In the genomic region with DNA sequence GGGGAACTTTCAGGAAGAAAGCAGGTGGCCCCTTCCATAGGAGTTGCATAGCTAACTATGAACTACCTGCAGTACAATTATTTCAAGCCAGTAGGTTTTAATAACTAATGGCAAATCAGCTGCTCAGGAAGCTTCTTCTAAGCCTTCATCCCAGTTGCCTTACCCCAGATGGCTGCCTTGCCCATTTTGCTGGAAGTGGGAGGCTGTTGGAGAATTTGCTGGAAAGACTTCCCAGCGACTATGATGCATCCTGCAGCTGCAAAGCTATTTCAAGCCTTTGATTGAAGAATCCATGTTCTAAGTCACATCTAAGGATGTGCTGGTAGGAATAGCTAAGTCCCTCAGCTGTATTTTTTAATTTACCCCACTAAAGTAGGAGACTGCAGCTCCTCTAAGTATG, we compare ENCODE assay signal across 28 mouse cellular contexts. TPM values are rescaled to one million over a fixed set of nuclear protein-coding genes. Genes with fewer than 3 reads are reported as not detected.
DNase-seq lines count a peak whose midpoint lies in the region; ATAC-seq lines count a peak whose summit lies in the region.
"Had no signal": no experiment of that assay in that cellular context is flagged by ENCODE, and none has a peak within 500 bp of the region (broad histone marks: within the 10 kb centered on the region; RNA-seq: fewer than 3 reads in every experiment).

No protein-coding gene starts in this region.

- no peak overlapping the region for H3K9ac ChIP-seq in intestine, embryonic 16.5 days (ENCODE audit: low read depth, low read length)
- H3K9ac ChIP-seq in midbrain, embryonic 16.5 days (ENCODE audit: low read depth, low read length), result no peak overlapping the region
- H3K9ac ChIP-seq: embryonic facial prominence, embryonic 12.5 days; forebrain, embryonic 15.5 days; heart, embryonic 12.5 days; hindbrain, embryonic 13.5 days; lung, embryonic 15.5 days; midbrain, embryonic 12.5 days had no signal

- H3K36me3 ChIP-seq in intestine, embryonic 16.5 days (ENCODE audit: control insufficient read depth, insufficient read depth, low read length), result no peaks in the 10 kb centered on the region
- peaks cover 7% of the 10 kb centered on the region; the same call in 1 of the 2 replicates for H3K36me3 ChIP-seq in midbrain, embryonic 16.5 days (ENCODE audit: control insufficient read depth, insufficient read depth, low read length)
- H3K36me3 ChIP-seq: embryonic facial prominence, embryonic 12.5 days; forebrain, embryonic 15.5 days; hindbrain, embryonic 13.5 days; lung, embryonic 15.5 days; midbrain, embryonic 12.5 days had no signal

- H3K4me3 ChIP-seq in intestine, embryonic 16.5 days (ENCODE audit: low read length), result no peak overlapping the region
- H3K4me3 ChIP-seq in midbrain, embryonic 16.5 days (ENCODE audit: low read depth, low read length), result no peak overlapping the region
- H3K4me3 ChIP-seq: embryonic facial prominence, embryonic 12.5 days; forebrain, embryonic 15.5 days; heart, adult 2 months; heart, embryonic 12.5 days; hindbrain, embryonic 13.5 days; lung, embryonic 15.5 days; megakaryocyte, embryonic 14.5 days; midbrain, embryonic 12.5 days had no signal

- intact Hi-C loops in gastrocnemius, postnatal 14 days (cut with DNase I; ENCODE audit: low total_unique reads), result no loop called here
- intact Hi-C loops in left cerebral cortex, postnatal 14 days (cut with DNase I), result no loop called here

- H3K4me1 ChIP-seq in intestine, embryonic 16.5 days (ENCODE audit: control insufficient read depth, insufficient read depth, low read length), result no peaks in the 10 kb centered on the region
- no peaks in the 10 kb centered on the region for H3K4me1 ChIP-seq in midbrain, embryonic 16.5 days (ENCODE audit: control insufficient read depth, insufficient read depth, low read length)
- H3K4me1 ChIP-seq: embryonic facial prominence, embryonic 12.5 days; forebrain, embryonic 15.5 days; lung, embryonic 15.5 days; midbrain, embryonic 12.5 days had no signal

- peak; percentile 2 for DNase-seq in gastrocnemius, postnatal 25 days
- DNase-seq in gastrocnemius, postnatal 14 days, result no peak
- peak; percentile 49 to 62 for DNase-seq in left cerebral cortex, postnatal 14 days (ENCODE audit: low spot score in 2 of 2)
- no peak for DNase-seq in left cerebral cortex, adult 8-10 months (ENCODE audit: low spot score in 2 of 2)
- no peak for DNase-seq in thymus, postnatal 14 days
- DNase-seq: adrenal gland, postnatal 14 days; cerebellum, adult 11-12 months; cerebellum, adult 9-11 months; embryo, embryonic 11 days; heart, adult 2 months; heart, postnatal 4 days; kidney, adult 18-20 months; kidney, postnatal 4 days; retina, postnatal 1 day; thymus, adult 2 months; thymus, postnatal 4 days had no signal

- no peaks in the 10 kb centered on the region for H3K9me3 ChIP-seq in intestine, embryonic 16.5 days (ENCODE audit: control insufficient read depth, low read length)
- H3K9me3 ChIP-seq in midbrain, embryonic 16.5 days (replicated peaks; ENCODE audit: control insufficient read depth, low read length, poor library complexity, severe bottlenecking), result no peaks in the 10 kb centered on the region
- H3K9me3 ChIP-seq: embryonic facial prominence, embryonic 12.5 days; forebrain, embryonic 15.5 days; heart, embryonic 12.5 days; hindbrain, embryonic 13.5 days; lung, embryonic 15.5 days; megakaryocyte, embryonic 14.5 days; midbrain, embryonic 12.5 days had no signal

- peak; percentile 42; the same call in 1 of the 2 replicates for ATAC-seq in intestine, embryonic 16.5 days
- no peak for ATAC-seq in midbrain, embryonic 16.5 days
- ATAC-seq: CD4-positive, CD25-positive, alpha-beta regulatory T cell, adult 4 months; forebrain, embryonic 15.5 days had no signal

- H3K27ac ChIP-seq in intestine, embryonic 16.5 days (ENCODE audit: low read length), result peak overlapping the region; percentile 27; the same call in 1 of the 2 replicates
- no peak overlapping the region for H3K27ac ChIP-seq in midbrain, embryonic 16.5 days (ENCODE audit: low read length)
- H3K27ac ChIP-seq: embryonic facial prominence, embryonic 12.5 days; forebrain, embryonic 15.5 days; heart, adult 2 months; hindbrain, embryonic 13.5 days; lung, embryonic 15.5 days; midbrain, embryonic 12.5 days; stomach, postnatal 0 days had no signal

- no peaks in the 10 kb centered on the region for H3K27me3 ChIP-seq in intestine, embryonic 16.5 days (replicated peaks; ENCODE audit: control insufficient read depth, insufficient read depth, low read length)
- no peaks in the 10 kb centered on the region for H3K27me3 ChIP-seq in midbrain, embryonic 16.5 days (ENCODE audit: control insufficient read depth, insufficient read depth, low read depth, low read length)
- H3K27me3 ChIP-seq: embryonic facial prominence, embryonic 12.5 days; forebrain, embryonic 15.5 days; heart, embryonic 12.5 days; hindbrain, embryonic 13.5 days; lung, embryonic 15.5 days; megakaryocyte, embryonic 14.5 days; midbrain, embryonic 12.5 days had no signal

- 71% methylated on average over 1 of the region's 1 CpGs for WGBS in intestine, embryonic 16.5 days
- WGBS in midbrain, embryonic 16.5 days, result 63% methylated on average over 1 of the region's 1 CpGs

- no peak overlapping the region for H3K4me2 ChIP-seq in intestine, embryonic 16.5 days (ENCODE audit: low read depth, low read length)
- H3K4me2 ChIP-seq in midbrain, embryonic 16.5 days (ENCODE audit: low read length), result no peak overlapping the region
- H3K4me2 ChIP-seq: embryonic facial prominence, embryonic 12.5 days; forebrain, embryonic 15.5 days; heart, embryonic 12.5 days; hindbrain, embryonic 13.5 days; liver, embryonic 11.5 days; lung, embryonic 15.5 days; midbrain, embryonic 12.5 days had no signal

RNA-seq across cellular contexts. Expression of a gene that starts 53.7 kb away (rescaled TPM):
- total RNA-seq in gastrocnemius, postnatal 25 days (2021), result 1 to 10 TPM; 1.5 to 1.6 TPM
- 1 to 10 TPM; 1.0 to 1.4 TPM for total RNA-seq in gastrocnemius, postnatal 14 days (2021)
- 1 to 10 TPM; 4.9 to 6.3 TPM for total RNA-seq in left cerebral cortex, postnatal 14 days (2021)
- total RNA-seq in left cerebral cortex, adult 8-10 months (2022), result 1 to 10 TPM; 3.9 to 5.4 (median 4.8) TPM
- polyA plus RNA-seq in intestine, embryonic 16.5 days (2015; fragmentation: Nextera tagmentation; extraction: Ambion mirVana), result 0.67 and 1.1 TPM in 2 replicates
- 1.8 and 2.0 TPM in 2 replicates for polyA plus RNA-seq in midbrain, embryonic 16.5 days (2015; fragmentation: Nextera tagmentation; extraction: Ambion mirVana)

Comparison
In these comparisons a context has a peak if more than half of its experiments do, and no peak if none do; other contexts are left out.
1. DNase-seq: peak in gastrocnemius, postnatal 25 days (single experiment) and left cerebral cortex, postnatal 14 days (2 of 2); none in gastrocnemius, postnatal 14 days (single experiment), left cerebral cortex, adult 8-10 months (0 of 2) and thymus, postnatal 14 days (single experiment).